Mouse (Mus musculus): ENCODE results near the gene Hist1h4h.
"Not testable (repeated sequence)": the region's sequence is repeated elsewhere in the genome, so short reads cannot be mapped to it uniquely, and the experiment has no call there.

Hist1h4h gene

GRCm38 (mm10) chr13:23535137-23536075, 4.6 kb downstream of the Hist1h4h start, which contains the start of gene Hist1h3g:
Hist1h3g (plus strand) TSS chr13:23535422.
- DNase-seq (ENCODE audit: low read depth, low spot score): peak; percentile 94

DNA sequence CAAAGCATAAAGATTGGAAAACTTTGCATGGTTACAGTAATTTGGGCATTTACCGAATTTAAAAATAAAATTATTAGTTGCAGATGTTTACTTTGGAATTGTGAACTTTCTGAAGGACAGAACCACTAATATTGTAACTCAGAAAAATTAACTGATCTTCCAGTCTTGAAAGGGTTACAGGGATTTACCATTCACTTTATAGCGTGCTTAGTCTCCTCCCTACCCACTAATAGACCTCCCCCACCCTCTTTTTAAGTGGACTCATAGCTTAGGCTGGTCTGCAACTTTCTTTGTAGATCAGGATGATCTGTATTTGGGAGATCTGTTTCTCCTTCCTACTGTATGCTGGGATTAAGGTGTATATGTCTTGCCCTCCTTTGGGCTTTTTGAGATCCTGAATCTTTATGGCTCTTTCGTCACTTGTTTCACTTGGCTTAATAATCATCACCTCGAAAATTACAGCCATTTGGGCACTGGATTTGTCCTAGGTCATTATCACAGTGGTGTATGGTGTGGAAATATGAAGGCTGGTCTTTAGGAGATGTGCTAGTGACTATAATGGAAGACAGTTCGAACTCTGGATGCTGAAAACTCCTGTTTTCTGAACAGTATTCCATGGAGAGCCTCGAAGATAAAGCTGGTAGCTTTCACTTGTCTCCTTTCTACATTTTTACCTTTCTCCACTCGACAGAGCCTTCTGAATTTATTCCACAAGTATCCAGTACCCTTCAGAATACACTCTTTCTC, 5.4 kb downstream of the Hist1h4h start:
- DNase-seq (ENCODE audit: low read depth, low spot score): no peak

DNA sequence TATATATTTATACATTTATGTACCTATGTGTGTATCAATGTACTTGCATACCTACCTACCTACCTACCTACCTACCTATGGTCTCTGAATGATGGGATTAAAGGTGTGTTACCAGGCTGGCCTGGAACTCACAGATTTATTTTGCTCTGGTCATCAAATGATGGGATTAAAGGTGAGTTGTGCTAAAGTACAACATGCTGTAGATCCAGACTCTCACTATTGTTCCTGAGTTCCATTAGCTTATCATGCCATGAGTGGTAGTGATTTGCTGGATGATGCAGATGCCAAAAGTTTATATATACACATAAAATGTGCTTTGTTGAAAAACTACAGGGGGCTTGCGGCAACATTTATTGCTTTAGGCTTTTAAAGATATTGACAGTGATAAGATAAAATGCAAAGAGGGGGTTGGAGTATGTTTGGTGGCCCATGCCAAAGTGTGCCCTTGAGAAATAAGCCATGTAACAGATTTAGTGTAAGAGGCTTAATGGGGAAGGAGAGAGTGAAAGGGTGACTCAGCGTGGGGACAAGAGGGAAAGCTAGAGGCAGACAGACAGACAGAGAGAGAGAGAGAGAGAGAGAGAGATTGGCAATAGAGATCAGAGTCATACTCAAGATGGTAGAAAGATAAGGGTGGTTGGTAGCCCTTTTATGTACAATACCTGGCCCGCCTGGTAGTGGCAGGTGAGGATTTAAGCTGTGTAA, 6.3 kb downstream of the Hist1h4h start:
- no peak for DNase-seq (ENCODE audit: low read depth, low spot score)

DNA sequence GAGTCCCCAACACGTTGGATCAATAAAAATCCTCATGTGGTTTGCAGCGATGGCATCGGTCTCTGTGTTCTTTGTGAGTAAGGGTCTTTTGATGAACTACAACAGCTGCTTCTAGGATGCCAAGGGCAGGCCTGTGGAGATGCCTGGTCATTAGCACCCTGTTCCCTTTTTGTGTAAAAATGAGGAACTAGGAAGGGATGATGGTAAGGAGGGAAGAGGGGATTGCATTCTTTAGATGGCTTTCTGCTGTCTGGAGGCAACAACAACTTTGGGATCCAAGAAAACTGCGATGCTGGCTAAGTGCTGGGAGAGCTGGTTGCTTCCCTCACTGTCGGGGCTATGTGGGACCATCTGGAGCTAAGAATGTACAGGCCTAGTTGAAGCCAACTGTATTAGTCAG, 7.4 kb downstream of the Hist1h4h start:
- no peak for DNase-seq (ENCODE audit: low read depth, low spot score)

DNA sequence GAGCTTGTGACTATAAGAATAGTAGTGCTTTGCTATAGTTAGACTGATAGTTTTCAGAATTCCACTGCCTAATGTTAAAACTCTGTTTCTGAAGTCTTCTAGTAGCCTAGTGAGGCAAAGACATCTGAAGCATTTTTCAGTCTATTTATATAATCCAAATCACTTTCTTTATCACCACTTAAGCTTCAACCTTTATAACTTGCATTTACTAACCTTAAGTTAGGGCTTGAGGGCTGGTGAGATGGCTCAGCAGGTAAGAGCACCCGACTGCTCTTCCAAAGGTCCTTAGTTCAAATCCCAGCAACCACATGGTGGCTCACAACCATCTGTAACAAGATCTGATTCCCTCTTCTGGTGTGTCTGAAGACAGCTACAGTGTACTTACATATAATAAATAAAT, 9.0 kb downstream of the Hist1h4h start:
- not testable (repeated sequence) for DNase-seq (ENCODE audit: low read depth, low spot score)

DNA sequence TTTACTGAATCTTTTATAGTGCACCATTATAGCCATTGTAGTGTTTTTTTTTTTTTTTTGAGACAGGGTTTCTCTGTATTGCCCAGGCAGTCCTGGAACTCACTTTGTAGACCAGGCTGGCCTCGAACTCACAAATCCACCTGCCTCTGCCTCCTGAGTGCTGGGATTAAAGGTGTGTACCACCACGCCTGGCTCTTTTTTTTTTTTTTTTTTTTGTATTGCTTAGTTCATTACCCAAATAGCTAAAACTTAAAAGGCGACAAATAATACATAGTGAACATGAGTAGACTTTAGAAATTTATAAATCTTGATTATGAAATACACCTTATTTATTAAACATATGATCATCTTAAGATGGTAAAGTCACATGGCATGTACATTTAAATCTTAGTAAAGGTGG, 10.6 kb downstream of the Hist1h4h start:
- DNase-seq (ENCODE audit: low read depth, low spot score): no peak

- DNase-seq (ENCODE audit: low read depth, low spot score): not testable (repeated sequence)
Measured at GRCm38 (mm10) chr13:23542225-23542980, 11.6 kb downstream of the Hist1h4h start.

GRCm38 (mm10) chr13:23542999-23543607, 12.3 kb downstream of the Hist1h4h start, which contains the start of gene Hist1h2bh:
Hist1h2bh (minus strand) TSS chr13:23543392.
- DNase-seq (ENCODE audit: low read depth, low spot score): peak; percentile 90

DNA sequence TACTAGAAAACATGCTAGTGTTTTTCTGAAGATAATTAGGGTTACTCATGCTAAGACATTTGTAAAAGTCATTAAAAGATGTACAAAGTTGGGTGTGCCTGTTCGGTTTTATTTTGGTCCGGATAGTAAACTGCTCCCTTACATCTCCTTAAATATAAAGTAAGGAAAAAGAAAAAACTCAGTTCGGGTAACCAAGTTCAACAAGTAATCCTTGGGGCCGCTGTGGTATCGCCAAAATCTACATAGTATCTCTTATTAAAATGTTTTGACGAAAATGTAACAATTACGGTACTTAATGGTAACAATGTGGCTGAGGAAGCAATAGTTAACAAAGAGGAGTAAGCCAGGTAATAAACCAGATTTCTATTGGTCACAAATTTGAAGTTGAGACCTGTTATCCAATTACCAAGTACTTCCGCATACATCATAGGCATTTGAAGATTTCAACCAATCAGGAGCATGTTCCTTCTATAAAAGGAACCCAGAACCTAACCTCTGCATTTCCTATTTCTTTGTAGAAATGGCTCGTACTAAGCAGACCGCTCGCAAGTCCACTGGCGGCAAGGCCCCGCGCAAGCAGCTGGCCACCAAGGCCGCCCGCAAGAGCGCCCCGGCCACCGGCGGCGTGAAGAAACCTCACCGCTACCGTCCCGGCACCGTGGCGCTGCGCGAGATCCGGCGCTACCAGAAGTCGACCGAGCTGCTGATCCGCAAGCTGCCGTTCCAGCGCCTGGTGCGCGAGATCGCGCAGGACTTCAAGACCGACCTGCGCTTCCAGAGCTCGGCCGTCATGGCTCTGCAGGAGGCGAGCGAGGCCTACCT, 13.3 kb downstream of the Hist1h4h start, which contains the start of gene Hist1h3f:
Gene Hist1h3f, plus strand, starts transcription at position 88 of the 822 bp plus-strand sequence.
- DNase-seq (ENCODE audit: low read depth, low spot score): peak; percentile 93

- not testable (repeated sequence) for DNase-seq (ENCODE audit: low read depth, low spot score)
Measured at GRCm38 (mm10) chr13:23544787-23545120, 13.9 kb downstream of the Hist1h4h start.

- no peak for DNase-seq (ENCODE audit: low read depth, low spot score)
Measured at GRCm38 (mm10) chr13:23546694-23547093, 15.8 kb downstream of the Hist1h4h start.

DNA sequence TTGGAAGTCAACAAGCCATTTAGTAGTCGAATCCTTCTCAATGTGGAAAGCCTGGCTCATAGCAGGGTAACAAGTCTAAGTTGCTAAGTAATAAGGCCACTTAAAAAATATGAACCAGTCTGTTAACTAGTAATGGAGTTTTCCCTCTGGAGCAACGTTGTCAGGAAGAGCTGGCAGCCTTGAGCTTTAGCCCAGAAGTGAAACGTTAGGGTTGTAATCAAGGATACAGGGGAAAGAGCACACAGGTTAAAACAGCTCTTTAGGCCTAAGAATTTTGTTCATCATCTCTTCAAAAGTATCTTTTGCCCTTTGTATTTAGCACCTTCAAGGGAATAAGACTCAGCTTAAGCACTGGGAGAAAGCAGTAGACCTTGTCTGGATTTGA, 19.9 kb downstream of the Hist1h4h start:
- no peak for DNase-seq (ENCODE audit: low read depth, low spot score)

- peak; percentile 95 for DNase-seq (ENCODE audit: low read depth, low spot score)
Measured at GRCm38 (mm10) chr13:23551146-23551834, 20.4 kb downstream of the Hist1h4h start, which contains the start of gene Hist1h4f. Hist1h4f (minus strand) TSS chr13:23551648.

DNA sequence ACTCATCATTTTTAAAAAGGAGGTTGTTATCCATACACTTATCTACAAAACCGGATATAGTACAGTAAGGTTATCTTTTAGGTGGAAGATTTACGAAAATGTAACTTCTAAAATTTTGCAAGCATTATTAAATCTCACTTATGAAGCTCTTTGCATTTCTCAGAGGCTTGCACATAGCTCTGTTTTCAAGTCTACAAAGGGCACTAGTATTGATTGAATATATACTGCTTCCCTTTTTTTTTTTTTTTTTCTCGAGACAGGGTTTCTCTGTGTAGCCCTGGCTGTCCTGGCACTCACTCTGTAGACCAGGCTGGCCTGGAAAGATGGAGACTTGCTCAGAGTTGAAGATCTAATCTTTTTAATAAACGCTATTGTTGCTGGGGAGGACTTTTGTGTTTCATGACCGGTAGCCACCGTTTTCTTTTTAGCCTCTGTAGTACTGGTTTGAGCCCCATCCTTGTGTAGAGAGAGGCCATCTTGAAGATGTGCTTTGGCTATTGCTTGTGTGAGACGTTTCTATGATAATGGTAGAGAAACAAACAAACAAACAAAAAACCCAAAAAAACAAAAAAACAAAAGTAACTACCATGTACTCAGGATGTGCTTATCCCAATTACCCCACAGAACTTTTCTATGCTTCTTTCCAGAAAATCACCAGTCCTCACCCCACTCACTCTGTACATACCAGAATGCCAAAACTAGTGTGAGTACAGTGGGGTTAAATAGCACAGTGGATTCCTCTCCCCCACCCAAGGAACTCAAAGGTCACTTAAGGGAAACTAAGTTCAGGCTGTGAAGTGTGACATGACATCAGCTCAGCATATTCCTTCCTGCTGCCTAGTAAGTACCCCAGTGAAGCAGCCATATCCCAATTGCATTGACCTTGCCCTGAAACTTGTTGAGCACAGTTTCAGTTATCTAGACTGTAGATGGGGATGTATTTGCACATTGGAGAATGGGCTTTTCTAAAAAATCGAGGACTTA, 21.4 kb downstream of the Hist1h4h start:
- DNase-seq (ENCODE audit: low read depth, low spot score): no peak

GRCm38 (mm10) chr13:23552962-23553361, 22.1 kb downstream of the Hist1h4h start, which contains the start of gene Hist1h1d:
Hist1h1d (plus strand) TSS chr13:23553262.
- DNase-seq (ENCODE audit: low read depth, low spot score): no peak

- no peak for DNase-seq (ENCODE audit: low read depth, low spot score)
Measured at GRCm38 (mm10) chr13:23554393-23554792, 23.5 kb downstream of the Hist1h4h start.

- DNase-seq (ENCODE audit: low read depth, low spot score): peak; percentile 89
Measured at GRCm38 (mm10) chr13:23554925-23555838, 24.3 kb downstream of the Hist1h4h start.

Data from c-Kit-negative CD71-positive TER-119-positive erythroid progenitor cells, embryonic 14.5 days (primary cell).